Mouse (Mus musculus): ENCODE measurements around the gene Fut9.

Gene Fut9

DNA sequence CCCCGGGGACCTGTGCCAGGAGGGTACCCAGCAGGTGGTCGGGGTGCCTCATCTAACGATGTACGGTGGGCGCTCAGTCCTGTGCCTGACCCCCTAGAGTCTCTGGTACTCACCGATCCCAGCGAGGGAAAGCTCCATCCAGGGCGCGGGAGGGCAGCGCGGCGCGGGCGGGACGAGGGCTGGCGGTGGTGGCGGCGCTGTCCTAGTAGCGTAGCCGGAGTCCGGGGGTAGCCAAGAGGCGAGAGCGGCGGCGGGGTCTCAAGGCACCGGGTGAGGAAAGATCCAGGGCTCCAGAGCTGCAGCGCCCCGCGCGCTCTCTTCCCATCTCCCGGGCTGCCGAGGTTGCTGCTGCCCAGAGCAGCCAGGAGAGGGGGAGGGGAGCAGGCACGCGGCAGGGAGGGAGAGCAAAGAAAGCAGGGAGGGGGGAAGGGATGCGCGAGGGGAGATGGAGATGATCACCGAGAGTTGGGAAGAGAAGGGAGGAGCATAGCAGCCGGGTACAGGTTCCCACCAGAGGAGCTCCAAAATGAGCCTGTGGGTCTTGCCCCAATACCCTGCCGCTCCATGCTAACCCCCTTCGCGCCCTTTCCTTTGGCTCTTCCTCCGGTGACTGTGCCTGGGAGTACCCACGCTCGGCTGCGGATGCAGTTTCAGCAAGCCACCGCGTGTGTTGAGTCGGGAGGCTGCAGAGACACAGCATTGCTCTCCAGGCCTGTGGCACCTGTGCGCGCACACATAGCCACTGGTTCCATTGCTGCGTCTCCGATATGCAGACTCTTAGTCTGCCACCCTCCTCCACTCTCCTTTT, at the start of gene Fut9:
Fut9 (minus strand) TSS at position 769 of the 808 bp plus-strand sequence.
- DNase-seq (ENCODE audit: extremely low read depth, low read depth, low spot score) = no peak

DNA sequence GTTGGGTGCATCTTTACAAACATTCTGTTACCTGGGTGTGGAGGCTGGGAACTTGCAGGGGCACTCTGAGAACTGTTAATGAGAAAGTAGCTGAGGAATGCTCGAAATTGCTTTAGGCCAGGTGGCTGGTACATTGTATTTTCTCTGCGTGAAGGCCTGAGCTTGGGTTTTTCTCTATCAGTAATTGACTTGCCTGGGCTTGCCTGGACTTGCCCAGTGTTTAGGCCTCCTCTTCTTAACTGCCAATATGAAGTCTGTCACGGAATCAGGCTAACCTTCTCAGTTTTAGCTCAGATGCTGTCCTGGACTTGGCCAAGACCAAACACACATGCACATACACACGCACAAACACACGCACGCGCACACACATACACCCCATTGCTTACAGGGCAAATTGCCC, 15.7 kb upstream of the Fut9 start:
- DNase-seq (ENCODE audit: extremely low read depth, low read depth, low spot score) = peak; percentile 21

DNA sequence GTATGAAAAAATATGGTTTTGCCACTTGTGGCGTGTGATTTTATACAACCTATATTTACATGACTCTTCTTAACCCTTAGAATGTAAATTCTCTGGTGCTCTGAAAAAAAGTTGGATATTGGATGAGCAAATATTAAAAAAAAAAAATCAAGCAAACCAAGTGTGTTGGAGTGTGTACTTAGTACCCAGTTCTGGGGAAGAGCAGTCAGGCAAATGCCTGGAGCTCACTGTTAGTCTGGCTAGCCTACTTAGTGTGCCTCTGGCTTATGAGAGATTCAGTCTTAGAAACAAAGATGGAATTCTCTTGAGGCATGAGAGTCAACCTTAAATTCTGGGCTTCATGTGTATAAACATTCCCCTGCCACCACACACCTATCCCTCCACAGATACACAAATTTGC, 13.3 kb upstream of the Fut9 start:
- DNase-seq (ENCODE audit: extremely low read depth, low read depth, low spot score) = no peak

DNA sequence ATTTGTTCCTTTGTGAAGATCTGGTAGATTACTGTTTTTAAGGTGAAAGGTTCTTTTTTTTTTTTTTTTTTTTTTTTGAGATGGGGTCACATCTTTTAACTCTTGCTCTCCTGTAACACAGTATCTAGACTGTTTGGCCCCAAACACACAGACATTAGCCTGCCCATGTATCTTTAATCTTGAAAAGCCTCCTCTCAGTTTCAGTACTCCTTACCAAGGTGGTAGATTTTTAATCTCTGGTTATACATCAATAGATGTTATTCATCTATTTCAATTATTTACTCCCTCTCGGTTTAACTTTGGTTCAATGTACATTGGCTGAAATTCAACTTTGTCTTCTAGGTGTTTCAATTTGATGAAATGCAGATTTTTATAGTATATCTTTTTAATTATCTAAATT, 10.0 kb upstream of the Fut9 start:
- no peak for DNase-seq (ENCODE audit: extremely low read depth, low read depth, low spot score)

DNA sequence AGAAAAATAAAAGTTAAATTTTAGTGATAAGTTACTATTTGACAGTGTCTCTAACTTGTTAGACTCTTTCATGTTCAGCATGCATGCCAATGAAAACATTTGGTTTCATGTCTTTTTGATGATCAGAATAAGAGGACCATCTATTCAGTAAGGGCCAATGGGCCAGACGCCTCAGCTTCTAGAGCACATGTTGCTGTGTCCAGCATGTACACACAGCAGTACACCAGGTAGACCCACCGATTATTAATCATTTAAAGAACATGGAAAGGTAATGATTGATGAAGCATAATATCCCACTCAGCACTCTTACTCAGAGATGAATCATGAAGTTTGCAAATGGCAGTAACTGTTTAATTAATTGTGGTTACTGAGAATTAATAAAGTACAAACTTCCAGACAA, 1.7 kb upstream of the Fut9 start:
- no peak for DNase-seq (ENCODE audit: extremely low read depth, low read depth, low spot score)

DNA sequence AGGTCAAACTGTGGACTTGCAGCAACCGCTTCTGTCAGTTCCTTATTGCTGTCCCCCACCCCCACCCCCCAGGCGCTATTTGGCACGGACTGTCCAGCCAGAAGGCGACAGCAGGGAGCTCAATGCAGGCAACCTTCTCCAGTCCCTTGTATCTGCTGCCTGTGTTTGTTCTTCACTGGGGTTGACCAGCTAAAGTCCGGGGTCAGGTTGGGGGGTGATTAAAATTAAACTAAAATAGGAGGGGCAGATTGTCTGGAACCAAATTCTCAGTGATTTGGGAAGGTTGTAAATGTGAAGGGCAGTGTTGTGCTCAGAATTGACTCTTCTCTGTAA, 206 bp upstream of the Fut9 start:
- no peak for DNase-seq (ENCODE audit: extremely low read depth, low read depth, low spot score)

DNA sequence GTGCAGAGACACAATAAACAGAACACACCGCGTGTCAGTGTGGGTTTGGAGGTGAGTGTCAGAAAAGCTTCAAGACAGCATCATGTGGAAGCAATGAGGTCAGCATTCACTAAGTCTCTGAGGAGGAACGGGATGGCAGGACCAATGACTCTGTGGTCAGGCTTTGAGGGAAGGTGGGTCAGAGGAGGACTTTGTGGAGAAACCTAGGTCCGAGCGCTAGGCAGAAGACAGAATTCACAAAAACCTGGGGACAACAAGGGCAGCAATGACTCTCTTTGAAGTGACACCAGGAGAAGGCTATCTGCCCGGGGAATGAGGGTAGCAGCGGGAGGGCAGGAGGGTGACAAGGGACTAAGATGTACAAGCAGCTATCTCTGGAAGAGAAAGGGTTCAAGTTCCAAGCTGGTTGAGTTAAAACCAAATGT, 981 bp downstream of the Fut9 start:
- DNase-seq (ENCODE audit: extremely low read depth, low read depth, low spot score) = no peak

DNA sequence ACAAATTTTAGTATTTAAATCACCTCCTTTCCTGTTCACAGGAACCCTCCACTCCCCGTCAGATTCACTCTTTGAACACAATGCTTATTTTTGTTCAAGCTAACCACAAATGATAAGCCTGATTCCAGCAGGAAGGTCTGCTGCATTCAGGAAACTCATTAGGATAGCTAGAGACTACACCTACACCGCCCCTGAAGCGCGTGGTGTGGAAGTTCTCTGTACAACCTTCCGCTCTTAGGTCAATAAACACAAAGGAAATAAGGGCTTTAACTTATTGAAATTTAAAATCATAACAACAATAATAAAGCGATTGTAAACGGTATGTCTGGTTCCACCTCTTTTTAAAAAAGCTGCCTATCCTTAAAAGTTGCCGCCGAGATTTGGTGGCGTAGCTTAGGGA, 1.6 kb downstream of the Fut9 start:
- DNase-seq (ENCODE audit: extremely low read depth, low read depth, low spot score) = no peak

DNA sequence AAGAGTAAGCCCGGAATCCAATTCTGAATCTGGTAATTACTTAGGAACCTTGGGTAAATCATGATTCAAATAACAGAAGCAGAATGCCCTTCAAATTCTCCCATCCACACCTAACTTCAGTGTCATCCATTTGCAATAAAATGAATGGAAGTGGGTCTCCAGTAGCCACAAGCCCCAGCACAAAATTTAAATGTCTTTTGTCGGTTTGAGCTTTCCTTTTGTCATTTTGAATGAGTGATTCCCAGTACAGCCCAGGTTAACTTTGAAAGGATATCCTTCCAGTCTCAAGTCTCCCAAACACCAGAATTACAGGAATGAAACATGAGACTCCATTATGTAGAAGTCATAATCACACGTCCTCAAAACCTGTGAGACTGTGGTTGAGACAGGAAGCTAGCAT, 3.9 kb downstream of the Fut9 start:
- DNase-seq (ENCODE audit: extremely low read depth, low read depth, low spot score) = no peak

DNA sequence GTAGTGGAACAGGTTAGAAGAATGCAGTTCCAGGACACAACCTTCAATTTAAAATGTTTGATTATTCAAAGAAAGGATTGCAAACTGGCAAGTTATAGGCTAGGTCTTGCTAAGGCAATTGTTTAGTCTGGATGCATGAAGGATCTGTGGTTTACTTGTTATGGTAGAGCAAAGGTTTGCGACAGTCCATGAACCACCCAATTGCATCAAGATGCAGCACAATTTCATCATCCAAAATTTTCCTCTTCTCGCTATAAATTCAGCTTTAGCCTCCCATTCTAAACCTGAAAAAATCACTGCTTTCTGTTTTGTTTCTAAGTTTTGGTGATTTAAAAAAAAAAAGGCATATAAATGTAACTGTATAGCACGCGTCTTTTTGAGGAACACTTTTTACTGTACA, 14.8 kb downstream of the Fut9 start:
- no peak for DNase-seq (ENCODE audit: extremely low read depth, low read depth, low spot score)

DNA sequence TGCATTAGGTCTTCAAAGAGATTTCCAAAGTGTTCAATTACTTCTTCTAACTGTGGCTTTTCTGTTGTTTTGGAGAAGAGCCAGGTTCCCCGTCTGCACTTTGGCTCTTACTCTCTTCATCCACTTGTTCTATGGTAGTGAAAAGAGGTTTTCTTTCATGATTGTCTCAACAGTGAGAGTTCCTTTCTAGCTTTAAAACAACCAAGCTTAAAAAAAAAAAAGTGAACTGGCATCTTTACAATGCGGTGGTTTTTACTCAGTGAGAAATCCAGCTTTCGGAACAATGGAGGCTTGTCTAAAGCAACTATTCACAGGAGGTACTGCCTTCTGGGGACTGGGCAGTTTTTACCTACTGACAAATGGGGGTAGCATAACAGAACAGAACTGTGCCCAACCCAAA, 31.4 kb downstream of the Fut9 start:
- DNase-seq (ENCODE audit: extremely low read depth, low read depth, low spot score) = no peak

DNA sequence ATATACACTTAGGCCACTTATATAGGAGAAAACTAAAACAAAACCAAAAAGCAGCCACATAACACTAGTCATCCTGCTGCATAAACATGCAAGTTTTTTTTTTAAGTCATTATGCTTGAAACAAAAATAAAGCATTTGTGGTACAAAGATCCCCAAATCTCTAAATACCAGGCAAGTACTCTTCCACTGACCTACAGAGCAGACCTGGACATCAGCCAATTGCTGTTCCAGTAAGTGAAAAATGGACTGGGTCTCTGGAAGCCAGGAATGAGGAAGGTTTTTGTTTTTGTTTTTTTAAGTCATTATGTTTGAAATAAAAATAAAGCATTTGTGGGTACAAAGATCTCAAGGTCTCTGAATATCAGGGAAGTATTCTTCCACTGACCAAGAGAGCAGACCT, 37.0 kb downstream of the Fut9 start:
- no peak for DNase-seq (ENCODE audit: extremely low read depth, low read depth, low spot score)

DNA sequence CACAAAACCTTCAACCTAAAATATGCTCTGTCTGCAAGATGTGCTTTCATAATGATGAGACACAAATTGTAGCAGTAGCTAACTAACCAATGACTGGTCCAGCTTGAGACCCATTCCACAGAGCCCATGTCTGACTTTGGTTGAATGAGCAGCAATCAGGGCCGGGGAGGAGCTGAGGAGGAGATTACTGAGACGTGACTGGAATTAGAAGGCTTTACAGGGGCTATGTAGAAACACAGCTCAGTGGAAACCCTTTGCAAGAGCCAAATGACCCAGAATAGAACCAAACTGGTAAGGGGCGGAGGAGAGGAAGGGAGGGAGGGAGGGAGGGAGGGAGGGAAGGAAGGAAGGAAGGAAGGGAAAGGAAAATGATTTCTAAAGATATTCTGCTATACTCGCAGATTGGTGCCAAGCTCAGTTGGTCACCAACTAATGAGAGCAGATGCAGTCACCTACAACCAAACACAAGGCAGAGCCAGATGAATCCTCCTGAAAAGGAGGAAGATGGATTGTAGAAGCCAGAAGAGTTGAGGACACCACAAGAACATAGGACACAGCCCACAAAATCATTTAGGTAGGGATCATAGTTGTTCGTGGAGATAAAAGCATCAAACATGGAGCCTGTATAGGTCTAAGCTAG, 42.0 kb downstream of the Fut9 start:
- no peak for DNase-seq (ENCODE audit: extremely low read depth, low read depth, low spot score)

DNA sequence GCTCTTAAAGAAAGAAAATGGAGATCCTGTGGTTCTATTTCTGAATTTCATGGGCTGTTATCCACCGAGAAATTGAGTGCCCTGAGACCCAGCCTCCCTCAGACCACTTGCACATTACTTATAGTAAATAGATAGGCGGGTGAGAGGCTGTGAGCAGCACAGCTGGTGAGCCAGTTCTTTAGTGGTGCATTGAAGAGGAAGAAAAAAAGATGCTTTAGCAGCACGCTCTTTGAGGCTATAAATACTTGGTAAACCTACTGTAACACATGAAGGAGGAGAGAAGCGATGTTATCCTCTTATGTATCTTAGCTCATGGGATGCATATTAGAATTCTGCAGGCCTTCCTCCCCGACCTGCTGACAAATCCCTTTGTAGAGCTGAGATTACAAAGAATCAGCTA, 58.5 kb downstream of the Fut9 start:
- DNase-seq (ENCODE audit: extremely low read depth, low read depth, low spot score) = no peak

DNA sequence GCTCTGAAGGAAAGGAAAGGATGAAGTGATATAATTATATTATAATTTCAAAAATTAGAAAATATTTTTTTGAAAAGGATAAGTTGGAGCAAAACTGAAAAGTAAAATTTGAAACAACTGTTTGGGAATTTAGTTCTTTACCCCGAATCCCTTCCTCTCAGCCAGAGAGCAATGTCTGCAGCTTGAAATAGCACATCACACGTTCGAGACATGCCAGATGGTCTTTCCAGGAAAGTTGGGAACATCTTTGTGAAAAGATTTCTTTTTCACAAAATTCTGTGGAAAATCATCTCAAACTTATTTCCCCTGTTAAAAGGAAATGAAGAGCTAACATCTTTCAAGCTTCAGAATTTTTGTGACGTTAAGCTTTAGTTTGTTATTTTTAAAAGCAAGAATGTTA, 61.3 kb downstream of the Fut9 start:
- DNase-seq (ENCODE audit: extremely low read depth, low read depth, low spot score) = no peak

DNA sequence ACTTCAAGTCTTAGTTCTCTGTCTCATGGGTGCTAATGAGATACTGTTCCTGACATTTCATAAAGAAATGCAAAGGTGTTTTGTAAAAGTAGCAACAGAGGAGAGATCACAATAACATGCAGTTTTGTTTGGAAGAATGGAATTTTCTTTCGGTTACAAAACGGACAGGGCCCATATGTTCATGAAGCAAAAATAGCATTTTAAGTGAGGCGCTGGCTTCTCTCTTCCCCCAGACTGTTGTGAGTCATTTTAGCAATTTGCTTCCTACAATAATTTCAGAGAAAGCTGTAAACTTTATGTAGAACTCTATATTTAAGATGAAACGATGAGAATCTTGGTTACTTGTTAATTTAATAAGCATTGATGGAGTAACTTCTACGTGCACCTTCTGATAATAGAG, 78.5 kb downstream of the Fut9 start:
- DNase-seq (ENCODE audit: extremely low read depth, low read depth, low spot score) = no peak

DNA sequence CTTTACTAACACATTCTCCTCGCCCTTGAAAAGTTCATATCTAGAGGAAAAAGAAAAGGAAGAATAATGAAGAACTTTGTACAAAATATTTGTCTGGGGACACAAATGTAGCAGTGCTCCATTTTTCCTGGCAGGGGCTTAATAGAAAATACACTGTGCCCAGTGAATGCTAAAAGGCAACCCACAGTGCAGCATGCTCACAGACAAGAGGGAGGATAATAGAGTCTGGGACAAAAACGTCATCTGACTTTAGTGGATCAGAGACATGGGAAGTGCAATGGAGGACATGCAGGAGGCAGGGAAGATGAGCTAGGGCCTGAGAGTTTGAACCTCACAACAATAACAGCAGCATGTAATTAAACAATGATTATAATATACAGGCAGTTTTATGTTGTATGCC, 86.1 kb downstream of the Fut9 start:
- DNase-seq (ENCODE audit: extremely low read depth, low read depth, low spot score) = no peak

DNA sequence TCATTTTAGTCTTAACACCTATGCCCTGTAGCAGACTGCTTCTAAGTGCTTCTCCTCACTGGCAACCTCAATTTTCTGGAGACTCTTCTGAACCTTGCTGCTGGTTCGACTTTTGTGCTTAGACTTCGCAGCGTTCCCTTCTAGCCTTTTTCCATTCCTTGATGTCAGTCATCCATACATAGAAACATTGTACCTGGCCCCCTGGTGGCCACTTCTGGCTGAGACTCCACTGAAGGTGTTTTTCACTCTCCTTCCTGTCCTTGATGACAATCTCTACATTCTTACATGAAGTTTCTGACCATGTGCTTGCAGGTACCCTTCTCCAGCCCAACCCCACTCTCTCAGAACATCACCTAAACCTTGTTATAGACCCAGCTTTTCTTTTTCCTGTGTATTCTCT, 115.1 kb downstream of the Fut9 start:
- no peak for DNase-seq (ENCODE audit: extremely low read depth, low read depth, low spot score)

DNA sequence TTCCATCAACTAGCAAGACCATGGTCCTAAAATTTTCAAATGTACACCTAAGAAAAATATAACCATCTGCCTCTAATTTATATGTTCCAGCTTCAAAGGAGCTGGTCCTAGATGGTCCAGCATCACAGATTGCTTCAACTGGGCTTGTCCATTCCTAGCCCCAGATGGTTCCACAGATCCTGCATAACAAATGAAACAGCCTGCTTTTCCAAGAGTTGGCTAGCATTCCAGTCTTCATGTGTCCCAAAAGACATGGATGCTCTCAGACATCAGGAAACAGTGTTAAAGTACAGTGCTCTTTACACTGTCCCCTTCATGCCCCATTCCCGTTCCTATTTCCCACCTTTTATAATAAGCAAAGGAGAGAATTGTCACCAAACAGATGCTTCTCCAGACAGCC, 135.8 kb downstream of the Fut9 start:
- no peak for DNase-seq (ENCODE audit: extremely low read depth, low read depth, low spot score)

DNA sequence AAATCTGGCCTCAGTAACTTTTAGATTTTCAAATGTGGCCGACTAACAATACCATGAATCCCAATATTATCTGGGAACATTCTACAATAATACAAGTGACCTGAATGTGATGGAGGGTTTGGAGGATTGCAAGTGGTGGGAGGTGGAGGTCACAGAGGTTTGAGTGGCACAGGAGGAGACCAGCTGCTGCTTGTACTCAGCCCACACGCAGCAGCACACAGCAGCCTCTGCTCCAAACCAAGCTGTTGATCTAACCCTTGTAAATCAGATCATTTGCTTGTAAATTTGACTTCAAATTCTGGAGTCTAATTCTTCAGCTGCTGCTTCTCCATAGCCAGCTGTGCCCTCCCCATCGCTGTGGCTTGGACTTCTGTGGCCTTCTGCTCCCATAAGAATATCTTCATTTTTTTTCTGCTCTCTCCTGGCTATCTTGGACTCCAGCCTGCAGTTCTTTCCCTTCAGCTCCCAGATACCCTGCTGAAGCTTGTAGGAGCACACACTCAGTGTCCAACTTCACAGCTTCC, 138.8 kb downstream of the Fut9 start:
- DNase-seq (ENCODE audit: extremely low read depth, low read depth, low spot score) = no peak

DNA sequence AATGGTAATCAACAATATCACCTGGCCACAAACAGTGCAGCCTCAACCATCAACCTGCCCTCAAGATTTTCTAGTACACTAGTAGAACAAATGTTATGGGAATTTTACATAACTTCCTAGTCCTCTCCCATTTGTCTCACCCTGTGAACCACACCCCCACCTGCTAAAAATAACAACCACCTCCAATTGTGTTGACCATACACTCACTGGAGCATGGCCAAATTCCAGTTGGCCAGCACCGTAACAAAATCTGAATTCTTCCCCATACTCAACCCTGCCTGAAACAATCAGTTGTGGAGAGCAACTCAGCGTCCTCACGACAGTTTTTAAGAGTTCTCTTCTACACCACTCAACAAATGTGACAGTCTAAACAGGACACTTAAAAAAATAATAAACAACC, 141.3 kb downstream of the Fut9 start:
- DNase-seq (ENCODE audit: extremely low read depth, low read depth, low spot score) = no peak

DNA sequence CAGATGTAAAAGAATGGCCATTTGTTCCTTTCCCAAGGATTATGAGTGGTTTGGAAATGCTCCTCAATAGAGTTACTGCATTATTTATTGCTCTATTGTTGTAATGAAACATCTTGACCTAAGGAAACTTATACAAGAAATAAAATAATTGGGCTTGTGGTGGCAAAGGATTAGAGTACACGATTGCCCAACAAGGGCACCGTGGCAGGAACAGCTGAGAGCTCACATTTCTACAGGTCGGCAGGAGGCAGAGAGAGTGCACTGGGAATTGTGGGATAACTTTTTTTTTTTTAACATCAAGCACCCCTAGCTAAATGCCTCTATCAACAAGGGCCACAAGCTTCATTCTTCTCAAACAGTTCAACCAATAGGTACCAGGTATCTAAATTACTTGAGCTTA, 148.1 kb downstream of the Fut9 start:
- peak; percentile 31 for DNase-seq (ENCODE audit: extremely low read depth, low read depth, low spot score)

DNA sequence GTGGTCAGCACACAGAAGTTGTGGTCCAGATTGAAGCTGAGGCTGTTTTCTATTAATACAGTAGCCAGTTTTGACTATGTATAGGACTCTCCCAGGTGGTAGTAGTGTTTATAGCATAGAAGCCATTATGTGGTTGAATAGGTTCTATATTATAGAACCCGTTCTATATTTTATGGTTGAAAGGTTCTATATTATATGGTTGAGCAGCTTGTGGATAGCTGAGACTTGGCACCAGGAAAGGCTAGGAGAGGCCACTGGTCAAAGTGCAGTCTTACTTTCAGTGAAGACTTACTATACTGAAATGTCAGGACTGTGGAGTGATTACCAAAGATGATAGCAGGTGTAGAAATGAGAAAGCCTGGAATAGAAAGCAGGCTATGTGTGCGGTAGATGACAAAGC, 151.9 kb downstream of the Fut9 start:
- DNase-seq (ENCODE audit: extremely low read depth, low read depth, low spot score) = no peak

All from fat pad, adult 2 months (tissue).